Mouse (Mus musculus): ENCODE results near the gene Nup50. TPM values are rescaled to one million over a fixed set of nuclear protein-coding genes. Genes with fewer than 3 reads are reported as not detected.

Gene Nup50
- total RNA-seq, 2 experiments from 2014 or later = 32.3 to 74.2 TPM

- no peak for ATAC-seq (ENCODE audit: poor library complexity, severe bottlenecking)
Measured at GRCm38 (mm10) chr15:84950053-84950452, 26.8 kb downstream of the Nup50 start.

- no peak for ATAC-seq (ENCODE audit: poor library complexity, severe bottlenecking)
Measured at GRCm38 (mm10) chr15:84953259-84953658, 30.0 kb downstream of the Nup50 start.

DNA sequence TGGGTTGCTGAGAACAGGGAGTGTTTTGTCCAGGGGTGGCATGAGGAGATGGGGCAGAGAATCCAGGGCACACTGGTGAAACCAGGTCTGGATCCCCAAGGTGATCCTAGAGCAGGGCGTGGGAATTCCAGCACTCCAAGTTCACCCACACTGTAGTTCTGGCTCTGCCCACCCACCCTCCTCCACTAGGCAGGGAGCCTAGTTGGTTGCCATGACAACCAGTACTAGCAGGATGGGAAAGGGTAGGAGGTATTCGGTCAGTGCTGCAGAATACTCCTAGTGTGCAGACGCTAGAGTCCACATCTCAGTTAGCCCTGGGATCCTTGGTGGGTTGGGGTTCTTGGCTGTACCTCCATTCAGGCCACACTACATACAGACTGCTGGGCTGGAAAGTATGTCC, 34.6 kb downstream of the Nup50 start:
- no peak for ATAC-seq (ENCODE audit: poor library complexity, severe bottlenecking)

DNA sequence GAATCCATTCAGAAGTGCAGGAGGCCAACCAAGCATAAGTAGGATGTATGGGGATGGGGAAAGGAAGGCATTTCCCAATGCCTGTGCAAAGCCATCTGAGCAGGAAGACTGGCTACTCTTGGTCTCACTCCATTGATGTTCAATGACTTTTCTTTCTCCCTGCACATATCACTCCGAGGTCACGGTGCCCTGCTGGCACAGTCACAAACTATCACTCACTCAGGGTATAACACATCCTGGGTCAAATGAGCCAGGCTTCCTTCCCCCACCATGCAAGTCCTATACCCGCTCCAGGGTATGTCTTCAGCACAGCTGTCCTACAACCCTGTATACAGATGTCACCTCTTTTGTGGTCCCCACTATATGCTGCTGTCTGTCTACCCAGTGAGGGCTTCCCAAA, 35.1 kb downstream of the Nup50 start:
- ATAC-seq (ENCODE audit: poor library complexity, severe bottlenecking) = no peak

DNA sequence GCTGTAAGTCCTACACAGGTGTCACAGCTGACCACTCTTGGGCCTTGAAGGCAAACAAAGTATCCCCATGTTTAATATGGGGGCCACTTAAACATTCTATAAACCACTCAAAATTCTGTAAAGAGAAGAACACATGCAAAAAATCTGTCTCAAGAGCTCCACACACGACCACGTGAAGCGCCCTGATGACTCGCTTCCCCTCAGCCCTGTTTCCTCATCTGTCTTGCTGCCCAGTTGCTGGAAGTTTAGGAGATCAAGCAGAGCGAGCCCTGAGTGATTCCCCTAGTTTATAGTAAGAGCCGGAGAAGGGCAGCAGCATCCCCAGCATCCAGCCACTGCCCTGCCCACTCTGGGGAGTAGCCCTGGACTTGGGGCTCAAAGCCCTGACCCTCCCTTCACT, 36.7 kb downstream of the Nup50 start:
- ATAC-seq (ENCODE audit: poor library complexity, severe bottlenecking) = no peak

GRCm38 (mm10) chr15:84960692-84961091, 37.5 kb downstream of the Nup50 start:
- no peak for ATAC-seq (ENCODE audit: poor library complexity, severe bottlenecking)

- ATAC-seq (ENCODE audit: poor library complexity, severe bottlenecking) = no peak
Measured at GRCm38 (mm10) chr15:84962518-84962917, 39.3 kb downstream of the Nup50 start.

GRCm38 (mm10) chr15:84964771-84965170, 41.6 kb downstream of the Nup50 start:
- peak; percentile 33; the same call in 1 of the 2 replicates for ATAC-seq (ENCODE audit: poor library complexity, severe bottlenecking)

GRCm38 (mm10) chr15:84965575-84966360, 42.6 kb downstream of the Nup50 start:
- no peak for ATAC-seq (ENCODE audit: poor library complexity, severe bottlenecking)

GRCm38 (mm10) chr15:84968534-84968933, 45.3 kb downstream of the Nup50 start:
- no peak for ATAC-seq (ENCODE audit: poor library complexity, severe bottlenecking)

DNA sequence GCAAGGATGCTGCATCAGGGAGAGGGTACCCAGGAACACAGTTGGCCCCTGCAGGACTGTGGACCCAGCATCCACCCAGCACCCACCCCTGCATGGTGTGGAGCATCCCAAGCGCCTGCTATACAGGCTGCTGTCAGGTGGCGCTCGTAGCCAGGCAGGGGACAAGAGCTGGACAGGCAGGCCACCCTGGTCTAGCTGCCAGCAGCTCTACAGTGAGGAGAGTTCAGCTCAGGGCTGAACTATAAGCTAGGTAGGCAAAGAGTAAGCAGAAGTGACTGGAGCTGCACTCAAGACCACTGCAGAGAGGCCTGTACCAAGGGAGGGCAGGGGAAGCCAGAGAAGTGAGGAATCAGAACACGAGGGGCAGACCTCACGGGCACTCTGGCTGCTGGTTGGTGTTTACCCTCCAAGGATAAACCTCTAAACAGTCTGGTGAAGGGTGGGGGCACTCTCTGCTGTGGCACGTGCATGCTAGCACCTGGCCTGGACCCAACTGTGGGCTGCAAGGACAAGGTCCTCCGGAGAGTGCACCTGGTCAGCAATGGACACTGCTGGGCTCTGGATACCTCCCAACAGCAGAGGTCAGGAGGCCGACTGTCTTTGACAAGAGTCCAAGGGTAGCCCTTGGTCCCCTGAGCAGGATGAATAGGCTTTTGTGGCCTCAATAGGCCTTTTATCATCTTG, 49.8 kb downstream of the Nup50 start:
- ATAC-seq (ENCODE audit: poor library complexity, severe bottlenecking) = no peak

GRCm38 (mm10) chr15:84973544-84973871, 50.3 kb downstream of the Nup50 start:
- no peak for ATAC-seq (ENCODE audit: poor library complexity, severe bottlenecking)

- no peak for ATAC-seq (ENCODE audit: poor library complexity, severe bottlenecking)
Measured at GRCm38 (mm10) chr15:84975729-84976128, 52.5 kb downstream of the Nup50 start.

GRCm38 (mm10) chr15:84981609-84982313, 58.5 kb downstream of the Nup50 start:
- ATAC-seq (ENCODE audit: poor library complexity, severe bottlenecking) = peak; percentile 52; the same call in 1 of the 2 replicates

DNA sequence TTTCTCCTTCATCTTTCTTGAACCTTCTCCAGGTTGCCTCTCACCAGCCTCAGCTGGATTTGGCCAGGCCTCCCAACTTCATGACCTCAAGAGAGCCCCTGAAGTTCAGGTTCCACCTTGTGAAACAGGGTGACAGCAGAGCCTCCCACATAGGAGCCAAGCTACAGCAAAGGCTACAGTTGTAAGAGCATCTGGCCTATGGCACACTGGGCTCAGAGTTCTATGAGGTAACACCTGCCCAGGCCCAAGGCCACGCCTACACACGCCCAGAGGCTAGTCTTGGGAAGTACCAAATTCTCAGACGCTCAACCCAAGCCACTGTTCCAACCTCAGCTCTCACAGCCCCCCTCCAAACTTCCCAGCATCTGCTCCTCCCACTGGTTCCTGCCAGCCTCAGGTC, 59.7 kb downstream of the Nup50 start:
- ATAC-seq (ENCODE audit: poor library complexity, severe bottlenecking) = no peak

DNA sequence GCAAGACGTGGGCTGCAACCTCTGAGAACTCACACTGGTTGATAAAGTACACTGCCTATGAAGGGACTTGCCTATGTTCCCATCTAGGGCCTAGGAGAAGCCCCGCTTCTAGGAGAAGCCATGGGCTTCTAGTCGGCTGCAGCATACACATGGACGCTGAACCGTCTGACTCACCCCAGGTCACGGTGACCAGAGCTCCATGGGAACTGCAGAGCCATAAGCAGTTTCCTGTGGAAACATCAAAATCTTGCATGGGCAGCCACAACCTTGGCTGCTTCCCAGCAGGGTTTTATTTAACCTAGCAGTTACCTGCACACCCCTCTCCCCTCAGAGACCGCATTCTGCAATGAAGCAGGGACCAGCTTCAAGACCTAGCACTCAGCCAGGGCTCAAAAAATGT, 60.5 kb downstream of the Nup50 start:
- ATAC-seq (ENCODE audit: poor library complexity, severe bottlenecking) = no peak

DNA sequence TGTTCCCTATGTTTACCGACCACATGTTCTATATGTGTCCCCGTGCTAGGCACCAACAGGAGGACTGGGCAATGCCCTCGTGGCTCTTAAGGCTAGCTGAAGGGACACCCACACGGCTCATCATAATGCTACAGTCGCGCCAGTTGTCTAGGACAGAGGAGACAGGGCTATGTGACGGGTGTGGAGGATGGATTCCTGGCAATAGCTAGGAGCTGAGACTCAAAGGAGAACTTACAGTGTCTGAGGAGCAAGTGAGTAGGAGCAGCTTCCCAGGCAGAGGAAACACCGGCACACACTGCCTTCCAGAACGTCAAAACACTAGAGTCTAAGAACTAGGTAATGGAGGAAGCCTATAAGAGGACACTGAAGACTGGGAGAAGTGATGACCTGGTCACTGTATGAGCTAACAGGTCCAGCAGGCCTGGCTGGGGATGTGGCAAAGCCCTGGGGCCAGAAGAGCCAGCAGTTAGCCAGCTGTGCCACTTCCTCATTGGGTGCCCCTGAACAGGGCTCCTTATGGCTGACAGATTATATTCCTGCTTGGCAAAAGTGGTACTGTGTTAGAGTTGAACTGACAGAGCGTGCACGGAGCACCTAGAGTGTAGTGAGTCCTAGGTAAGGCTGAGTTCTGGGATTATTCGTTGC, 62.4 kb downstream of the Nup50 start:
- no peak for ATAC-seq (ENCODE audit: poor library complexity, severe bottlenecking)

- ATAC-seq (ENCODE audit: poor library complexity, severe bottlenecking) = peak; percentile 31
Measured at GRCm38 (mm10) chr15:84986171-84987019, 63.2 kb downstream of the Nup50 start.

GRCm38 (mm10) chr15:84987020-84987815, 64.0 kb downstream of the Nup50 start:
- peak; percentile 23 for ATAC-seq (ENCODE audit: poor library complexity, severe bottlenecking)

All from megakaryocyte, adult 5-6 weeks (primary cell).